Mouse (Mus musculus): ENCODE results near the gene Nupr1. TPM values are rescaled to one million over a fixed set of nuclear protein-coding genes. Genes with fewer than 3 reads are reported as not detected.

The Nupr1 gene
- total and polyA plus RNA-seq, 3 experiments = 1.8 to 11.0 TPM; not detected in 1

DNA sequence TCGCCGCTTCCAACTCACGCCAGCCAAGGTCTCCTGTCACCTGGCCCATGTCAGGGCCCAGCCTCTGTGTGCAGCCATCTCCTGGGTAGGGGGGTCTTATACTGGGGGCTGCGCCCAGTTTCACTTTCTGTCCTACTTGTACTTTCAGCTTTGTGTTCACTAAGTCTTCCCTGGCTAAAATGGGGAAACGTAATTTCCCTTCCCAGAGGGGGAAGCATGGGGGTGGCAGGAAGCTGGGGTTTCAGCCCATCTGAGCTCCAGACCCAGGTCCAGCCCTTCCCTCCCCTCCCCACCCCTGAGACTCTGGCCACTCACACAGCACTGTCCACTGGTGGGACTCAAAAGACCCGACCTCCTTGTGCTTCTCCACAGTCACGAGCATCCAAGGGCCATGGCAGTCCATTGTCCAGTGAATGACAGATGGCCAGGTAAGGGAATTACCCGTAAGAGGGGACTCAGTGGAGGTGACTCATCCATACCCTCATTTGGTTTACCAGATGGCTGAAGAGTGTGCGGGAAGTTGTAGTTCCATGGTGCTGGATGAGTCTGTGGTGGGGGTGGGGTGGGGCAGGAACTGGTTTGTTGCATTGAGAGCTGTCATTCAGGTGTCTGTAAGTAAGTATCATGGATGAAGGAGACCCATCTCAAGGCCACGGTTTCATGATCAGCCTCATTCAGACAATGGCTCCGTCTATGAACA, 35.6 kb downstream of the Nupr1 start, which contains the start of gene Il27:
Il27 (minus strand) TSS at position 80 of the 700 bp plus-strand sequence.
- no peak for TF ChIP-seq ZC3H11A (IDR thresholded peaks at IDR 0.05; ENCODE audit: low read depth, low read length)
- no peak for TF ChIP-seq NRF1 (IDR thresholded peaks at IDR 0.05; ENCODE audit: insufficient read depth, low read depth, low read length, poor library complexity, severe bottlenecking)
- TF ChIP-seq TAL1 (IDR thresholded peaks at IDR 0.05; ENCODE audit: low read length) = no peak
- TF ChIP-seq USF1 (IDR thresholded peaks at IDR 0.05; ENCODE audit: low read depth, low read length) = no peak
- TF ChIP-seq MYB (IDR thresholded peaks at IDR 0.05; ENCODE audit: low read depth, low read length) = no peak
- TF ChIP-seq HCFC1 (IDR thresholded peaks at IDR 0.05; ENCODE audit: low read depth, low read length) = no peak
- no peak for TF ChIP-seq GABPA (IDR thresholded peaks at IDR 0.05; ENCODE audit: low read depth, low read length)
- TF ChIP-seq MXI1 (IDR thresholded peaks at IDR 0.05; ENCODE audit: low read depth, low read length) = no peak
- TF ChIP-seq KAT2A (conservative IDR thresholded peaks at IDR 0.05; ENCODE audit: low read depth, low read length) = no peak
- no peak for TF ChIP-seq SMC3 (IDR thresholded peaks at IDR 0.05; ENCODE audit: low read depth, low read length)
- no peak for TF ChIP-seq TCF12 (IDR thresholded peaks at IDR 0.05; ENCODE audit: low read depth, low read length)
- no peak for TF ChIP-seq MEF2A (IDR thresholded peaks at IDR 0.05; ENCODE audit: extremely low read depth, insufficient replicate concordance, low read depth, low read length, poor library complexity, severe bottlenecking)
- no peak for TF ChIP-seq ETS1 (IDR thresholded peaks at IDR 0.05; ENCODE audit: low read depth, low read length)
- no peak for TF ChIP-seq MAFK (IDR thresholded peaks at IDR 0.05; ENCODE audit: borderline replicate concordance, low read depth, low read length)
- no peak for TF ChIP-seq RCOR1 (IDR thresholded peaks at IDR 0.05; ENCODE audit: low read depth, low read length)
- TF ChIP-seq CHD2 (IDR thresholded peaks at IDR 0.05; ENCODE audit: low read length) = no peak
- TF ChIP-seq ZNF384 (IDR thresholded peaks at IDR 0.05; ENCODE audit: low read depth, low read length) = no peak

DNA sequence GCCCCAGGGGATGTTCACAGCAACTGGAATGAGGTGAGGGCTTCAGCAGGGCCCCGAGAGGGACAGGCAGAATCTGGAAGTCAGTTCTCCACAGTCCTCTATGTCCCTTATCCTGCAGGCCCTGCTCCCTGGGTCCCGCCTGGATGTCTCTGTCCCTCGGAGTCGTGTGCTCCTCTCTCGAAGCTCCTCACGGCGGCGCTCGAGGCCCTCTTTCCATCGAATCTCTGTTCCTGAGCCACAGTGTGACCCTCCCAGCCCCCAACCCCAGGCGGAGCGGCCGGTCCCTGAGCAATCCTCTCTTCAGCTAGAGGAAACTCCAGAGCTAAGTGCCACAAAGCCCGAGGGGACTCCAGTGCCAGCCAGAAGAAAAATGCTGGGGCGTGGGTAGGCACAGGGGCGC, 42.9 kb downstream of the Nupr1 start:
- H3K27ac ChIP-seq (ENCODE audit: control insufficient read depth, low read depth, low read length) = no peak overlapping the region
- H3K36me3 ChIP-seq (ENCODE audit: control insufficient read depth in 1 of 2, insufficient read depth in 2 of 2, low read length in 2 of 2) = peaks cover 0 to 8% of the 10 kb centered on the region in 2 experiments; a peak in 2 of 4 replicates
- H3K27me3 ChIP-seq (ENCODE audit: control insufficient read depth in 1 of 2, insufficient read depth in 2 of 2, low read length in 2 of 2) = no peaks in the 10 kb centered on the region
- TF ChIP-seq POLR2AphosphoS2 (IDR thresholded peaks at IDR 0.05; ENCODE audit: low read length) = no peak
- TF ChIP-seq MAX (IDR thresholded peaks at IDR 0.05; ENCODE audit: low read length) = no peak
- no peak for TF ChIP-seq SMC3 (IDR thresholded peaks at IDR 0.05; ENCODE audit: low read depth, low read length)
- TF ChIP-seq MXI1 (IDR thresholded peaks at IDR 0.05; ENCODE audit: low read depth, low read length) = no peak
- no peak for TF ChIP-seq HCFC1 (IDR thresholded peaks at IDR 0.05; ENCODE audit: low read depth, low read length)
- H3K4me3 ChIP-seq (ENCODE audit: control insufficient read depth in 1 of 2, insufficient read depth in 1 of 2, low read depth in 2 of 2, low read length in 2 of 2) = no peak overlapping the region
- peaks cover 3% of the 10 kb centered on the region; the same call in 1 of the 2 replicates for H3K79me2 ChIP-seq (ENCODE audit: control insufficient read depth, insufficient read depth, low read length, poor library complexity)
- no peaks in the 10 kb centered on the region for H3K9me3 ChIP-seq (replicated peaks; ENCODE audit: insufficient read depth, low read length)
- H3K4me1 ChIP-seq (ENCODE audit: control insufficient read depth in 1 of 2, insufficient read depth in 2 of 2, low read length in 2 of 2) = peaks cover 0 to 20% of the 10 kb centered on the region in 2 experiments; a peak in 3 of 4 replicates
- no peak for DNase-seq (ENCODE audit: low read depth, low spot score)
- no peak overlapping the region for H3K9ac ChIP-seq (ENCODE audit: control insufficient read depth, low read depth, low read length, poor library complexity, severe bottlenecking)

More for the DNA sequence above, 35.6 kb downstream of the Nupr1 start, which contains the start of gene Il27:
- Histone ChIP-seq H3K27ac (ENCODE audit: control insufficient read depth, low read depth, low read length) (no peak within 1 kb of the TSS), H3K9me3 (replicated peaks; ENCODE audit: insufficient read depth, low read length) (no peaks in the 10 kb centered on the region), H3K36me3 (ENCODE audit: control insufficient read depth in 1 of 2, insufficient read depth in 2 of 2, low read length in 2 of 2) (peaks cover 0 to 7% of the 10 kb centered on the region in 2 experiments; a peak in 2 of 4 replicates), H3K9ac (ENCODE audit: control insufficient read depth, low read depth, low read length, poor library complexity, severe bottlenecking) (no peak within 1 kb of the TSS), H3K4me1 (ENCODE audit: control insufficient read depth in 1 of 2, insufficient read depth in 2 of 2, low read length in 2 of 2) (peaks cover 4 to 8% of the 10 kb centered on the region in 2 experiments; a peak in 3 of 4 replicates), H3K79me2 (ENCODE audit: control insufficient read depth, insufficient read depth, low read length, poor library complexity) (no peaks in the 10 kb centered on the region), H3K27me3 (ENCODE audit: control insufficient read depth in 1 of 2, insufficient read depth in 2 of 2, low read length in 2 of 2) (peaks cover 0 to 3% of the 10 kb centered on the region in 2 experiments; a peak in 2 of 4 replicates), H3K4me3 (ENCODE audit: control insufficient read depth in 1 of 2, insufficient read depth in 1 of 2, low read depth in 2 of 2, low read length in 2 of 2) (no peak within 1 kb of the TSS)
- DNase-seq (ENCODE audit: low read depth, low spot score) = no peak

Measured in MEL (cell line).